Mouse (Mus musculus): ENCODE results near the gene Gdf15. TPM values are rescaled to one million over a fixed set of nuclear protein-coding genes. Genes with fewer than 3 reads are reported as not detected.
A peak's percentile ranks its signal among the peaks of the same experiment; 100 is the strongest.

The Gdf15 gene
- total and polyA plus RNA-seq, 2 experiments from 2014 or later: 0.15 to 1.7 TPM

- 44% methylated on average over 4 of the region's 4 CpGs for WGBS
- no peak for ATAC-seq (ENCODE audit: insufficient read depth, low read depth)
Measured at GRCm38 (mm10) chr8:70663691-70664090, 31.4 kb upstream of the Gdf15 start.

GRCm38 (mm10) chr8:70660273-70660725, 28.0 kb upstream of the Gdf15 start, which contains the start of gene Pgpep1:
Gene Pgpep1, minus strand, starts transcription at chr8:70660388.
- ATAC-seq (ENCODE audit: insufficient read depth, low read depth) (peak; percentile 11; the same call in 1 of the 2 replicates), DNase-seq (ENCODE audit: low spot score) (no peak)
- 7% methylated on average over 14 of the region's 14 CpGs for WGBS
- Histone ChIP-seq H3K27me3 (ENCODE audit: control insufficient read depth, insufficient read depth, low read length) (no peaks in the 10 kb centered on the region), H3K36me3 (replicated peaks; ENCODE audit: control insufficient read depth, insufficient read depth, low read length) (peaks cover 21% of the 10 kb centered on the region), H3K4me3 (ENCODE audit: low read depth, low read length) (peak within 1 kb of the TSS; percentile 74), H3K27ac (ENCODE audit: low read depth) (peak within 1 kb of the TSS; percentile 88), H3K4me2 (ENCODE audit: low read depth, low read length) (peak within 1 kb of the TSS; percentile 73), H3K4me1 (ENCODE audit: control insufficient read depth, insufficient read depth) (peaks cover 17% of the 10 kb centered on the region; the same call in 1 of the 2 replicates), H3K9me3 (replicated peaks; ENCODE audit: control insufficient read depth, low read length) (no peaks in the 10 kb centered on the region), H3K9ac (replicated peaks; ENCODE audit: low read depth, low read length) (peak within 1 kb of the TSS; percentile 71)
- no peak for TF ChIP-seq CTCF (IDR thresholded peaks at IDR 0.05; ENCODE audit: low read depth)

More at GRCm38 (mm10) chr8:70663691-70664090, 31.4 kb upstream of the Gdf15 start:
- Histone ChIP-seq H3K27me3 (ENCODE audit: control insufficient read depth, insufficient read depth, low read length) (no peaks in the 10 kb centered on the region), H3K9me3 (replicated peaks; ENCODE audit: control insufficient read depth, low read length) (no peaks in the 10 kb centered on the region), H3K4me3 (ENCODE audit: low read depth, low read length) (no peak overlapping the region), H3K27ac (ENCODE audit: low read depth) (no peak overlapping the region), H3K4me2 (ENCODE audit: low read depth, low read length) (no peak overlapping the region), H3K36me3 (replicated peaks; ENCODE audit: control insufficient read depth, insufficient read depth, low read length) (no peaks in the 10 kb centered on the region), H3K9ac (replicated peaks; ENCODE audit: low read depth, low read length) (no peak overlapping the region), H3K4me1 (ENCODE audit: control insufficient read depth, insufficient read depth) (0 out of 2 replicates have a peak, but pooled peaks cover 3% of the 10 kb centered on the region)
- no peak for DNase-seq (ENCODE audit: low spot score)
- no peak for TF ChIP-seq CTCF (IDR thresholded peaks at IDR 0.05; ENCODE audit: low read depth)
- TF ChIP-seq EP300 (IDR thresholded peaks at IDR 0.05; ENCODE audit: low read depth): no peak

- DNase-seq (ENCODE audit: low spot score): peak; percentile 91
- H3K27me3 ChIP-seq (ENCODE audit: control insufficient read depth, insufficient read depth, low read length): no peaks in the 10 kb centered on the region
- no peaks in the 10 kb centered on the region for H3K9me3 ChIP-seq (replicated peaks; ENCODE audit: control insufficient read depth, low read length)
- peak overlapping the region; percentile 71 for H3K9ac ChIP-seq (replicated peaks; ENCODE audit: low read depth, low read length)
- H3K4me3 ChIP-seq (ENCODE audit: low read depth, low read length): peak overlapping the region; percentile 74
- TF ChIP-seq EP300 (IDR thresholded peaks at IDR 0.05; ENCODE audit: low read depth) (no peak), CTCF (IDR thresholded peaks at IDR 0.05; ENCODE audit: low read depth) (no peak)
- H3K36me3 ChIP-seq (replicated peaks; ENCODE audit: control insufficient read depth, insufficient read depth, low read length): peaks cover 27% of the 10 kb centered on the region
- peak overlapping the region; percentile 73 for H3K4me2 ChIP-seq (ENCODE audit: low read depth, low read length)
- peak; percentile 97 for ATAC-seq (ENCODE audit: insufficient read depth, low read depth)
- peak overlapping the region; percentile 88 for H3K27ac ChIP-seq (ENCODE audit: low read depth)
- peaks cover 17% of the 10 kb centered on the region; the same call in 1 of the 2 replicates for H3K4me1 ChIP-seq (ENCODE audit: control insufficient read depth, insufficient read depth)
- WGBS: under 1% methylated on average over 26 of the region's 44 CpGs
Measured at GRCm38 (mm10) chr8:70659604-70660272, 27.5 kb upstream of the Gdf15 start.

- Histone ChIP-seq H3K4me1 (ENCODE audit: control insufficient read depth, insufficient read depth) (peaks cover 17% of the 10 kb centered on the region; the same call in 1 of the 2 replicates), H3K27me3 (ENCODE audit: control insufficient read depth, insufficient read depth, low read length) (no peaks in the 10 kb centered on the region), H3K9me3 (replicated peaks; ENCODE audit: control insufficient read depth, low read length) (no peaks in the 10 kb centered on the region), H3K9ac (replicated peaks; ENCODE audit: low read depth, low read length) (peak overlapping the region; percentile 71), H3K4me2 (ENCODE audit: low read depth, low read length) (peak overlapping the region; percentile 73), H3K36me3 (replicated peaks; ENCODE audit: control insufficient read depth, insufficient read depth, low read length) (peaks cover 34% of the 10 kb centered on the region), H3K4me3 (ENCODE audit: low read depth, low read length) (peak overlapping the region; percentile 74), H3K27ac (ENCODE audit: low read depth) (peak overlapping the region; percentile 88)
- TF ChIP-seq CTCF (IDR thresholded peaks at IDR 0.05; ENCODE audit: low read depth) (no peak), EP300 (IDR thresholded peaks at IDR 0.05; ENCODE audit: low read depth) (no peak)
- ATAC-seq (ENCODE audit: insufficient read depth, low read depth): peak; percentile 43
- WGBS: under 1% methylated on average over 31 of the region's 31 CpGs
- peak; percentile 45 for DNase-seq (ENCODE audit: low spot score)
Measured at GRCm38 (mm10) chr8:70658897-70659603, 26.8 kb upstream of the Gdf15 start.

- DNase-seq (ENCODE audit: low spot score): no peak
- WGBS: 80% methylated on average over 2 of the region's 2 CpGs
Measured at GRCm38 (mm10) chr8:70657739-70658138, 25.5 kb upstream of the Gdf15 start.

More at GRCm38 (mm10) chr8:70657739-70658138, 25.5 kb upstream of the Gdf15 start:
- Histone ChIP-seq H3K4me1 (ENCODE audit: control insufficient read depth, insufficient read depth) (peaks cover 17% of the 10 kb centered on the region; the same call in 1 of the 2 replicates), H3K4me2 (ENCODE audit: low read depth, low read length) (peak overlapping the region; percentile 73), H3K9me3 (replicated peaks; ENCODE audit: control insufficient read depth, low read length) (no peaks in the 10 kb centered on the region), H3K27me3 (ENCODE audit: control insufficient read depth, insufficient read depth, low read length) (no peaks in the 10 kb centered on the region), H3K27ac (ENCODE audit: low read depth) (no peak overlapping the region), H3K36me3 (replicated peaks; ENCODE audit: control insufficient read depth, insufficient read depth, low read length) (peaks cover 37% of the 10 kb centered on the region), H3K4me3 (ENCODE audit: low read depth, low read length) (no peak overlapping the region), H3K9ac (replicated peaks; ENCODE audit: low read depth, low read length) (no peak overlapping the region; the same call in 1 of the 2 replicates)
- ATAC-seq (ENCODE audit: insufficient read depth, low read depth): no peak
- no peak for TF ChIP-seq CTCF (IDR thresholded peaks at IDR 0.05; ENCODE audit: low read depth)
- TF ChIP-seq EP300 (IDR thresholded peaks at IDR 0.05; ENCODE audit: low read depth): no peak
